Mouse (Mus musculus) midbrain, postnatal 0 days (tissue): ENCODE results near the gene Nexn. TPM values are rescaled to one million over a fixed set of nuclear protein-coding genes. Genes with fewer than 3 reads are reported as not detected.

ENCODE experiments used
- ATAC-seq: fragments of 200-750 bp; cut with Nextera tagmentation; 2 replicates; pipeline ENCODE4 v1.8.0; 2017; ENCODE audit warnings: moderate number of reproducible peaks, mild to moderate bottlenecking, moderate TSS enrichment, moderate library complexity; ENCODE audit not compliant: low FRiP score
- DNase-seq: peaks from one replicate; pipeline ENCODE4 v3.0.0-alpha.2; 2015; ENCODE audit warnings: low spot score
- H3K27ac ChIP-seq: fragments of 300-500 bp; sonication (generic); 2 replicates; pipeline ENCODE4 v1.5.1; 2014; ENCODE audit warnings: low read depth, mild to moderate bottlenecking, low read length, mixed read lengths
- H3K27me3 ChIP-seq: fragments of 300-500 bp; sonication (generic); 2 replicates; pipeline ENCODE4 v1.6.1; 2014; ENCODE audit warnings: low read length, control low read depth, mixed read lengths; ENCODE audit not compliant: insufficient read depth
- H3K36me3 ChIP-seq: fragments of 300-500 bp; sonication (generic); 2 replicates; pipeline ENCODE4 v1.6.1; 2014; ENCODE audit warnings: low read length, control low read depth, mixed read lengths; ENCODE audit not compliant: insufficient read depth
- H3K4me1 ChIP-seq: fragments of 300-500 bp; sonication (generic); 2 replicates; pipeline ENCODE4 v1.6.1; 2014; ENCODE audit warnings: mild to moderate bottlenecking, control low read depth, antibody characterized with exemption, low read length, mixed read lengths; ENCODE audit not compliant: insufficient read depth
- H3K4me2 ChIP-seq: fragments of 300-500 bp; sonication (generic); 2 replicates; pipeline ENCODE4 v1.6.1; 2014; ENCODE audit warnings: low read depth, mild to moderate bottlenecking, low read length, mixed read lengths; ENCODE audit not compliant: poor library complexity, severe bottlenecking
- H3K4me3 ChIP-seq: fragments of 300-500 bp; sonication (generic); 2 replicates; pipeline ENCODE4 v1.5.1; 2014; ENCODE audit warnings: low read depth, mild to moderate bottlenecking, low read length, moderate library complexity
- H3K9ac ChIP-seq: fragments of 300-500 bp; sonication (generic); replicated peaks from 2 replicates; pipeline ENCODE4 v1.6.1; 2014; ENCODE audit warnings: mild to moderate bottlenecking, low read length, moderate library complexity, mixed read lengths; ENCODE audit not compliant: poor library complexity, severe bottlenecking
- H3K9me3 ChIP-seq: fragments of 300-500 bp; sonication (generic); 2 replicates; pipeline ENCODE4 v1.6.1; 2016; ENCODE audit warnings: low read length, control low read depth
- CTCF ChIP-seq: IDR thresholded peaks from 2 replicates; pipeline ENCODE4 v1.5.1; 2016; ENCODE audit warnings: antibody characterized with exemption, mild to moderate bottlenecking
- WGBS: fragments of 180-500 bp; shearing (Covaris S2); extraction: QIAGEN DNeasy Blood & Tissue Kit; methylation state at CpG from one replicate; pipeline ENCODE4 v1.1.7; 2014; 5-methylcytosine and 5-hydroxymethylcytosine counted together
- polyA plus RNA-seq: library from polyadenylated mRNA; unstranded; fragments of >200 nt; fragmentation: Nextera tagmentation; extraction: Ambion mirVana; gene quantifications from 2 replicates; pipeline ENCODE4 v1.2.1, GENCODE M21; 2015
- total RNA-seq: library from RNA; depleted of rRNA; stranded (reverse); fragments of >200 nt; gene quantifications from 2 replicates; pipeline ENCODE4 v1.2.3, GENCODE M21; 2014

Gene Nexn
- total and polyA plus RNA-seq, 2 experiments from 2014 or later = 0.11 to 2.3 TPM

GRCm38 (mm10) chr3:152229271-152229670 lies 36.9 kb downstream of the Nexn start:
- no peaks in the 10 kb centered on the region for H3K4me1 ChIP-seq
- no peak overlapping the region for H3K4me3 ChIP-seq
- ATAC-seq = no peak
- H3K9ac ChIP-seq = no peak overlapping the region
- H3K4me2 ChIP-seq = no peak overlapping the region
- 95% methylated on average over 5 of the region's 5 CpGs for WGBS
- H3K27ac ChIP-seq = no peak overlapping the region
- H3K36me3 ChIP-seq = peaks cover 34% of the 10 kb centered on the region
- DNase-seq = no peak
- H3K27me3 ChIP-seq = no peaks in the 10 kb centered on the region
- H3K9me3 ChIP-seq = no peaks in the 10 kb centered on the region
- TF ChIP-seq CTCF = no peak

GRCm38 (mm10) chr3:152228843-152229242 lies 37.3 kb downstream of the Nexn start:
- H3K9ac ChIP-seq = no peak overlapping the region
- no peak overlapping the region for H3K4me3 ChIP-seq
- ATAC-seq (no peak), DNase-seq (no peak)
- peaks cover 38% of the 10 kb centered on the region for H3K36me3 ChIP-seq
- 94% methylated on average over 7 of the region's 7 CpGs for WGBS
- TF ChIP-seq CTCF = no peak
- H3K4me2 ChIP-seq = no peak overlapping the region
- no peaks in the 10 kb centered on the region for H3K4me1 ChIP-seq
- no peak overlapping the region for H3K27ac ChIP-seq
- no peaks in the 10 kb centered on the region for H3K27me3 ChIP-seq
- no peaks in the 10 kb centered on the region for H3K9me3 ChIP-seq

GRCm38 (mm10) chr3:152225906-152226305 lies 40.2 kb downstream of the Nexn start:
- no peaks in the 10 kb centered on the region for H3K27me3 ChIP-seq
- H3K4me3 ChIP-seq = no peak overlapping the region
- TF ChIP-seq CTCF = no peak
- DNase-seq (no peak), ATAC-seq (no peak)
- no peak overlapping the region for H3K9ac ChIP-seq
- WGBS = 92% methylated on average over 7 of the region's 7 CpGs
- no peaks in the 10 kb centered on the region for H3K9me3 ChIP-seq
- no peak overlapping the region for H3K27ac ChIP-seq
- H3K4me2 ChIP-seq = no peak overlapping the region
- no peaks in the 10 kb centered on the region for H3K4me1 ChIP-seq
- peaks cover 52% of the 10 kb centered on the region for H3K36me3 ChIP-seq

GRCm38 (mm10) chr3:152224918-152225317 lies 41.2 kb downstream of the Nexn start:
- no peaks in the 10 kb centered on the region for H3K4me1 ChIP-seq
- H3K4me2 ChIP-seq = no peak overlapping the region
- peaks cover 54% of the 10 kb centered on the region for H3K36me3 ChIP-seq
- TF ChIP-seq CTCF = peak; percentile 39
- no peaks in the 10 kb centered on the region for H3K9me3 ChIP-seq
- H3K27ac ChIP-seq = no peak overlapping the region
- H3K9ac ChIP-seq = no peak overlapping the region
- DNase-seq = no peak
- no peak overlapping the region for H3K4me3 ChIP-seq
- no peaks in the 10 kb centered on the region for H3K27me3 ChIP-seq
- ATAC-seq = no peak

- H3K27ac ChIP-seq = no peak overlapping the region
- H3K4me1 ChIP-seq = peaks cover 16% of the 10 kb centered on the region
- DNase-seq (no peak), ATAC-seq (no peak)
- H3K27me3 ChIP-seq = no peaks in the 10 kb centered on the region
- no peak for TF ChIP-seq CTCF
- H3K36me3 ChIP-seq = peaks cover 11% of the 10 kb centered on the region; the same call in 1 of the 2 replicates
- H3K4me2 ChIP-seq = peak overlapping the region; percentile 34
- peak overlapping the region; percentile 13; the same call in 1 of the 2 replicates for H3K4me3 ChIP-seq
- 35% methylated on average over 3 of the region's 3 CpGs for WGBS
- H3K9ac ChIP-seq = no peak overlapping the region
- H3K9me3 ChIP-seq = no peaks in the 10 kb centered on the region
These were observed 52.7 kb downstream of the Nexn start for GRCm38 (mm10) chr3:152213416-152213815.

GRCm38 (mm10) chr3:152211731-152212279 lies 54.3 kb downstream of the Nexn start:
- 28% methylated on average over 7 of the region's 7 CpGs for WGBS
- 0 out of 2 replicates have a peak, but pooled peaks cover 4% of the 10 kb centered on the region for H3K36me3 ChIP-seq
- no peaks in the 10 kb centered on the region for H3K9me3 ChIP-seq
- H3K27me3 ChIP-seq = no peaks in the 10 kb centered on the region
- H3K4me1 ChIP-seq = peaks cover 17% of the 10 kb centered on the region
- H3K4me3 ChIP-seq = peak overlapping the region; percentile 59
- DNase-seq (no peak), ATAC-seq (no peak)
- TF ChIP-seq CTCF = no peak
- H3K4me2 ChIP-seq = peak overlapping the region; percentile 91
- peak overlapping the region; percentile 99 for H3K9ac ChIP-seq
- no peak overlapping the region for H3K27ac ChIP-seq
